Mouse (Mus musculus) erythroblast, embryonic 14.5 days (primary cell): ENCODE data around the gene Mlf1. TPM values are rescaled to one million over a fixed set of nuclear protein-coding genes. Genes with fewer than 3 reads are reported as not detected.
A peak's percentile ranks its signal among the peaks of the same experiment; 100 is the strongest.

Experiments
- H3K27me3 ChIP-seq: 2 replicates; pipeline ENCODE4 v1.6.1; 2012; ENCODE audit warnings: inconsistent platforms; ENCODE audit not compliant: control insufficient read depth
- H3K36me3 ChIP-seq: 2 replicates; pipeline ENCODE4 v1.6.1; 2012; ENCODE audit warnings: mild to moderate bottlenecking, inconsistent platforms; ENCODE audit not compliant: control insufficient read depth
- H3K4me1 ChIP-seq: 2 replicates; pipeline ENCODE4 v1.6.1; 2012; ENCODE audit warnings: inconsistent platforms; ENCODE audit not compliant: control insufficient read depth
- H3K4me3 ChIP-seq: replicated peaks from 2 replicates; pipeline ENCODE3; 2012; ENCODE audit warnings: moderate library complexity, mild to moderate bottlenecking, inconsistent platforms
- H3K9me3 ChIP-seq: 2 replicates; pipeline ENCODE4 v1.6.1; 2012; ENCODE audit warnings: low read length, inconsistent platforms, mixed read lengths; ENCODE audit not compliant: control insufficient read depth
- GATA1 ChIP-seq: IDR thresholded peaks from 2 replicates; pipeline ENCODE4 v1.6.1; 2012; ENCODE audit warnings: low read length, inconsistent platforms, mixed read lengths
- TAL1 ChIP-seq: IDR thresholded peaks from 3 replicates; pipeline ENCODE4 v1.6.1; 2012; ENCODE audit warnings: low read length, inconsistent platforms, mixed read lengths
- polyA plus RNA-seq: library from polyadenylated mRNA; stranded (reverse); fragments of >175 nt; gene quantifications from 2 replicates; pipeline ENCODE4 v1.2.3, GENCODE M21; 2012

Mlf1 gene
- polyA plus RNA-seq, result 0.37 TPM in 1 of 2 replicates, not detected in the other

GRCm38 (mm10) chr3:67373872-67374271, at the start of gene Mlf1:
Mlf1 (plus strand) TSS chr3:67374097.
- TF ChIP-seq TAL1, result no peak
- no peak for TF ChIP-seq GATA1
- H3K4me1 ChIP-seq, result peaks cover 10% of the 10 kb centered on the region
- peaks cover 45% of the 10 kb centered on the region for H3K27me3 ChIP-seq
- H3K4me3 ChIP-seq, result peak within 1 kb of the TSS; percentile 56
- no peaks in the 10 kb centered on the region; the same call in 1 of the 2 replicates for H3K9me3 ChIP-seq
- H3K36me3 ChIP-seq, result no peaks in the 10 kb centered on the region

GRCm38 (mm10) chr3:67339558-67339957, 34.3 kb upstream of the Mlf1 start:
- Histone ChIP-seq H3K36me3 (no peaks in the 10 kb centered on the region), H3K27me3 (no peaks in the 10 kb centered on the region)
- TF ChIP-seq GATA1 (no peak), TAL1 (no peak)

DNA sequence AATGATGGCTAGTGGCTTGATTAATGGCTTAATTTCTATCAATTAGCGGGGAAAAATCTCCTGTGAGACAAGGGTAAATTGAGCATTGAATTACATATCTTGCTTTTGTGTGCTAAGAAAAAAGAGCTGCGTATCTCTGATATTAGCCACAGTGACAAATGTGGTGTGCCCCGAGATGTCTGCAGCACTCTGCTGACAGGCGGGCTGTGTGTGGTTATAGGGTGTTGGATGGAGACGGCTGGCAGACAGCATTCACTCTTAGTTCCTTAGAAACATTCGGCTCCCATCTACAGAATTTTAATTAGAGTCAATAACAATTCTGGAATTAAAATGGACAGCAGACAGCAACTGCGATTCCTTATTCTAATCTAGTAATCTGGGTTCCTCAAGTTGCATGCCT, 33.0 kb upstream of the Mlf1 start:
- TF ChIP-seq TAL1 (no peak), GATA1 (no peak)
- H3K9me3 ChIP-seq, result no peaks in the 10 kb centered on the region
- no peak overlapping the region for H3K4me3 ChIP-seq
- no peaks in the 10 kb centered on the region for H3K27me3 ChIP-seq
- no peaks in the 10 kb centered on the region for H3K4me1 ChIP-seq
- no peaks in the 10 kb centered on the region for H3K36me3 ChIP-seq

More at GRCm38 (mm10) chr3:67339558-67339957, 34.3 kb upstream of the Mlf1 start:
- no peaks in the 10 kb centered on the region for H3K4me1 ChIP-seq
- H3K4me3 ChIP-seq, result no peak overlapping the region
- H3K9me3 ChIP-seq, result no peaks in the 10 kb centered on the region

DNA sequence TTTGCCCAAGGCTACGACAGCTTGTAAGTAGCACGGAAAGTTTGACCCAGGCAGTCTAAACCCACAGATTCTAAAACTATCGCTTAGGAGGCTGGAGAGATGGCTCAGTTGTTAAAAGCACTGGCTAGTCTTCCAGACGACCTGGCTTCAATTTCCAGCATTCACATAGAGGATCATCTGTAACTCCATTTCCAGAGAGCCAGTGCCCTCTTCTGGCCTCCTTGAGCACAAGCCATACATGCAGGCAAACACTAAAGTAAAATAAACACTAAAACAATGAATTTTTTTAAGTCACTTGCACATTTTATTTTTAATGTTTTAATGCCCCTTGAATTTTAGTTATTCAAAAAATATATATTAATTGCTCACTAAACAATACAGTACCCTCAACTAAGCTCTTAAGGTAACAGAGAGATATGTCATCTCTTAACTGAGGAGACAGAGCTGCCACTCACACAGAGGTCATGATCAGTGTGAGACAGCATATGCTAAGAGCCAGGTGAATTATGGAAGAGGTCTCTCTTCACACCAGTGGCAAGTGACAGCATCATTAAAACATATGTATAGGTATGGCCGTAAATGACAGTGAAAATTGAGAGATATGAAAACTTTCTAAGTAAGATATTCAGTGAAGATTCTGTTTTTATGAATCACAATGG, 30.8 kb upstream of the Mlf1 start:
- Histone ChIP-seq H3K4me3 (no peak overlapping the region), H3K4me1 (no peaks in the 10 kb centered on the region), H3K27me3 (no peaks in the 10 kb centered on the region), H3K36me3 (no peaks in the 10 kb centered on the region), H3K9me3 (no peaks in the 10 kb centered on the region)
- TF ChIP-seq TAL1, result no peak
- TF ChIP-seq GATA1, result no peak

- TF ChIP-seq GATA1, result no peak
- TF ChIP-seq TAL1, result no peak
- Histone ChIP-seq H3K4me1 (no peaks in the 10 kb centered on the region), H3K4me3 (no peak overlapping the region), H3K27me3 (no peaks in the 10 kb centered on the region), H3K9me3 (no peaks in the 10 kb centered on the region), H3K36me3 (no peaks in the 10 kb centered on the region)
These were observed 29.3 kb upstream of the Mlf1 start for GRCm38 (mm10) chr3:67344599-67344998.

DNA sequence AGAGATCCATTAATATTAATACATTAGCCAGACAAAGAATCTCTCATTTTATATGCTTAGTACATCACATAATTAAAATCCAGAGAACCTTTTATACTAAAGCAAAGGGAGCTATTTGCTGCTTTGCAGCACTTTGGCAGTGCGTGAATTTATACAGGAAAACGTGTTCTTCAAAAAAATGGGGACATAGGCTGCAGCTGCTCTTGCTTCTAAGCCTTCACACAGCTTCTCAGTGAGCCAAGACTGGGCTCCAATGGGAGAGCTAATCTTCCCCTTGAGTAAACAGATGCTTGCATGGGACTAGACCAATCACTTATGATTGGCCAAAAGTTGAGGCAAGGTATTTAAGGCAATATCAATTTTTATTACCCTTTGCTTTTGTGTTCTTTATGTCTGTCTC, 27.2 kb upstream of the Mlf1 start:
- Histone ChIP-seq H3K36me3 (no peaks in the 10 kb centered on the region), H3K27me3 (no peaks in the 10 kb centered on the region), H3K4me3 (no peak overlapping the region), H3K9me3 (no peaks in the 10 kb centered on the region), H3K4me1 (no peaks in the 10 kb centered on the region)
- TF ChIP-seq GATA1 (no peak), TAL1 (no peak)

- TF ChIP-seq GATA1 (no peak), TAL1 (no peak)
- no peaks in the 10 kb centered on the region; the same call in 1 of the 2 replicates for H3K36me3 ChIP-seq
- no peaks in the 10 kb centered on the region for H3K9me3 ChIP-seq
- no peak overlapping the region for H3K4me3 ChIP-seq
- no peaks in the 10 kb centered on the region for H3K4me1 ChIP-seq
- H3K27me3 ChIP-seq, result no peaks in the 10 kb centered on the region
These were observed 22.3 kb upstream of the Mlf1 start for GRCm38 (mm10) chr3:67351406-67352127.

- TF ChIP-seq GATA1 (no peak), TAL1 (no peak)
- Histone ChIP-seq H3K36me3 (no peaks in the 10 kb centered on the region; the same call in 1 of the 2 replicates), H3K9me3 (no peaks in the 10 kb centered on the region), H3K4me1 (no peaks in the 10 kb centered on the region), H3K27me3 (no peaks in the 10 kb centered on the region), H3K4me3 (no peak overlapping the region)
These were observed 21.7 kb upstream of the Mlf1 start for GRCm38 (mm10) chr3:67352128-67352762.

GRCm38 (mm10) chr3:67352763-67353149, 21.1 kb upstream of the Mlf1 start:
- no peaks in the 10 kb centered on the region; the same call in 1 of the 2 replicates for H3K36me3 ChIP-seq
- no peaks in the 10 kb centered on the region for H3K4me1 ChIP-seq
- no peaks in the 10 kb centered on the region for H3K27me3 ChIP-seq
- TF ChIP-seq GATA1 (no peak), TAL1 (no peak)
- no peaks in the 10 kb centered on the region for H3K9me3 ChIP-seq
- H3K4me3 ChIP-seq, result no peak overlapping the region
